Mouse (Mus musculus) ES-E14 (cell line): ENCODE results near the gene Tpmt. TPM values are rescaled to one million over a fixed set of nuclear protein-coding genes. Genes with fewer than 3 reads are reported as not detected.

Source experiments
- DNase-seq: peaks from one replicate; pipeline ENCODE4 v3.0.0-alpha.2; 2013; ENCODE audit warnings: low read depth, low spot score
- H3K27ac ChIP-seq: 2 replicates; pipeline ENCODE4 v1.5.1; 2012; ENCODE audit warnings: low read depth, mild to moderate bottlenecking, low read length, moderate library complexity, mixed read lengths; ENCODE audit not compliant: poor library complexity, insufficient read depth, severe bottlenecking
- H3K36me3 ChIP-seq: 2 replicates; pipeline ENCODE4 v1.6.1; 2012; ENCODE audit warnings: mild to moderate bottlenecking, low read length, moderate library complexity, mixed read lengths; ENCODE audit not compliant: control insufficient read depth, poor library complexity, insufficient read depth, severe bottlenecking
- H3K4me1 ChIP-seq, 2 experiments: fragments of 150-350 bp in 1 of 2; sonication (generic) in 1 of 2; 2 replicates each; pipeline ENCODE4 v1.6.1; 2012; ENCODE audit warnings: low read length in 2 of 2, mild to moderate bottlenecking in 1 of 2, mixed read lengths in 1 of 2; ENCODE audit not compliant: control insufficient read depth in 2 of 2, insufficient read depth in 2 of 2, poor library complexity in 1 of 2
- H3K4me3 ChIP-seq, 2 experiments: fragments of 150-350 bp in 1 of 2; sonication (generic) in 1 of 2; 2 replicates each; pipeline ENCODE4 v1.5.1; 2012; ENCODE audit warnings: low read length in 2 of 2, low read depth in 1 of 2, mild to moderate bottlenecking in 1 of 2, mixed read lengths in 1 of 2; ENCODE audit not compliant: insufficient read depth in 1 of 2, poor library complexity in 1 of 2, severe bottlenecking in 1 of 2
- H3K9ac ChIP-seq: 2 replicates; pipeline ENCODE4 v1.6.1; 2012; ENCODE audit warnings: low read depth, mild to moderate bottlenecking, low read length, mixed read lengths; ENCODE audit not compliant: poor library complexity, insufficient read depth, severe bottlenecking
- H3K9me3 ChIP-seq: fragments of 150-350 bp; sonication (generic); 2 replicates; pipeline ENCODE4 v1.6.1; 2012; ENCODE audit warnings: low read depth, mild to moderate bottlenecking, low read length; ENCODE audit not compliant: control insufficient read depth, insufficient read depth
- CHD2 ChIP-seq: IDR thresholded peaks from 2 replicates; pipeline ENCODE4 v1.6.1; 2014; ENCODE audit warnings: mild to moderate bottlenecking, low read depth, low read length, inconsistent platforms
- HCFC1 ChIP-seq: IDR thresholded peaks from 2 replicates; pipeline ENCODE4 v1.6.1; 2012; ENCODE audit warnings: low read length, inconsistent platforms, borderline replicate concordance; ENCODE audit not compliant: insufficient read depth
- MAFK ChIP-seq: IDR thresholded peaks from 2 replicates; pipeline ENCODE4 v1.6.1; 2014; ENCODE audit warnings: mild to moderate bottlenecking, low read depth, low read length, inconsistent platforms; ENCODE audit not compliant: insufficient read depth
- ZC3H11A ChIP-seq: IDR thresholded peaks from 2 replicates; pipeline ENCODE4 v1.6.1; 2012; ENCODE audit warnings: low read depth, mild to moderate bottlenecking, inconsistent platforms, low read length, borderline replicate concordance
- ZNF384 ChIP-seq: IDR thresholded peaks from 2 replicates; pipeline ENCODE4 v1.6.1; 2012; ENCODE audit warnings: low read depth, low read length, inconsistent platforms
- in situ Hi-C, 2 experiments: fragments of 600-800 bp; cut with MboI; formaldehyde crosslinking; loops; one replicate each; pipeline ENCODE4 v1.15.1; 2025; ENCODE audit warnings: low sequenced_read_pairs in 2 of 2, inconsistent platforms in 1 of 2; ENCODE audit not compliant: unreplicated experiment in 2 of 2
- total RNA-seq: library from RNA; depleted of rRNA; stranded (reverse); fragments of 300-350 nt; gene quantifications from 2 replicates; pipeline ENCODE4 v1.2.3, GENCODE M21; 2012; rRNA removed

Gene Tpmt
- 3.6 and 5.9 TPM in 2 replicates for total RNA-seq

DNA sequence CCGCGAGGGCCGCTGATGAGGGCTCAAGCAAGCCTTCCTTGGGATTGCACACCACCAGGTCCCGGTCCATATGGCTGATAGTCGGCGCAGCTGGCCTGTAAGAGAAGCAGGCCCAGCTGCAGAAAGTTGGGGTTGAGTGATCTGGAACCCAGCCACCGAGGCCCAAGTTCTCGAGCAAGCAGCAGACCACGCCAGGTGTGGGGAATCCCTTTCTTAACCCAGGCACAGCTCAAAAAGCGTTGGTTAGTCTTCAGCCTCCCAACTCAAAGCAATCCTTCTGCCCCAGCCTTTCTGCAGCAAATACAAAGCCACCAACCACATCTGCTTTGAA lies at the start of gene Tpmt:
Gene Tpmt, minus strand, starts transcription at position 121 of the 331 bp plus-strand sequence.
- TF ChIP-seq MAFK (no peak), CHD2 (no peak), ZNF384 (no peak), ZC3H11A (no peak), HCFC1 (no peak)

DNA sequence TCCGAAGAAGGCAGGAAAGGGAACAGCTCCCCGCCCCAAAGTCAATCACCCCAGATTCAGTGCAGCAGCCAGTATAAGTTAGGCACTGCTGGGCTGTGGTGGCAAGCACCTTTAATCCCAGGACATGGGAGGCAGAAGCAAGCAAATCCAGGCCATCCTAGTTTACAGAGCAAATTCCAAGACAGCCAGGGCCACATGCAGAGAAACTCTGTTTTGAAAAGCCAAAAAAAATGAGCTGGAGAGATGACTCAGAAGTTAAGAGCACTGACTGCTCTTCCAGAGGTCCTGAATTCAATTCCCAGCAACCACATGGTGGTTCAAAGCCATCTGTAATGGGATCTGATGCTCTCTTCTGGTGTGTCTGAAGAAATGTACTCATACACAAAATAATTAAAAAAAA lies 49.3 kb upstream of the Tpmt start:
- H3K36me3 ChIP-seq, result peaks cover 22% of the 10 kb centered on the region
- DNase-seq, result no peak
- no peak overlapping the region for H3K9ac ChIP-seq
- H3K4me1 ChIP-seq, result no peaks in the 10 kb centered on the region
- no peak overlapping the region for H3K4me3 ChIP-seq
- H3K9me3 ChIP-seq, result no peaks in the 10 kb centered on the region
- TF ChIP-seq HCFC1 (no peak), ZC3H11A (no peak), MAFK (no peak), ZNF384 (no peak), CHD2 (no peak)
- in situ Hi-C loops, result no loop called here
- H3K27ac ChIP-seq, result no peak overlapping the region

More for the DNA sequence above, at the start of gene Tpmt:
- H3K4me1 ChIP-seq, result peaks cover 0 to 3% of the 10 kb centered on the region in 2 experiments; a peak in 1 of 4 replicates
- peak within 1 kb of the TSS; percentile 81 to 96 for H3K4me3 ChIP-seq
- H3K36me3 ChIP-seq, result no peaks in the 10 kb centered on the region
- DNase-seq, result no peak
- in situ Hi-C loops, result no loop called here
- H3K9ac ChIP-seq, result peak within 1 kb of the TSS; percentile 73
- no peaks in the 10 kb centered on the region for H3K9me3 ChIP-seq
- H3K27ac ChIP-seq, result no peak within 1 kb of the TSS

- Histone ChIP-seq H3K4me1 (no peaks in the 10 kb centered on the region), H3K27ac (no peak overlapping the region), H3K9me3 (no peaks in the 10 kb centered on the region), H3K36me3 (peaks cover 17% of the 10 kb centered on the region), H3K9ac (no peak overlapping the region), H3K4me3 (no peak overlapping the region)
- DNase-seq, result no peak
- in situ Hi-C loops, result no loop called here
- TF ChIP-seq ZNF384 (no peak), ZC3H11A (no peak), MAFK (no peak), HCFC1 (no peak)
Measured at GRCm38 (mm10) chr13:47089271-47089670, 44.7 kb upstream of the Tpmt start.

DNA sequence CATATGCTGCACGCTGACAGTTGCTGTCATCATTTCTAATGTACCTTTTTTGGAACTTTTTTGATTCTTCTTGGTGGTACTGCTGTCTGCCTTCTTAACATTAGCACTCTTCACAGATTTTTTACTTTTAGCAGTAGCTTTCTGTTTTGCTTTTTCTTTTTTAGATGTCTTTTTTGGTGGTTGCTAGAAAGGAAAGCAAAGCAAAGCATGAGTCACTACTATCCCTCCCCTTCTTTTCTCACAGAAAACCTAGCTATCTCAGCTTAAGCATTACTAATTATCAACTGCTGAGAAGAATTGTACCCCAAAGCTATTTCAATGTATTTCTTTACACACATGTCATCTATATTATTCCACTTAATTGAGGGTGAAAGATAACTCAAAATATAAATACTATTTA lies 43.9 kb upstream of the Tpmt start:
- TF ChIP-seq ZC3H11A (no peak), ZNF384 (no peak), HCFC1 (no peak), MAFK (no peak), CHD2 (no peak)
- DNase-seq, result no peak
- Histone ChIP-seq H3K4me3 (no peak overlapping the region), H3K9me3 (no peaks in the 10 kb centered on the region), H3K27ac (no peak overlapping the region), H3K9ac (no peak overlapping the region), H3K36me3 (peaks cover 13% of the 10 kb centered on the region; the same call in 1 of the 2 replicates), H3K4me1 (no peaks in the 10 kb centered on the region)
- in situ Hi-C loops, result no loop called here

DNA sequence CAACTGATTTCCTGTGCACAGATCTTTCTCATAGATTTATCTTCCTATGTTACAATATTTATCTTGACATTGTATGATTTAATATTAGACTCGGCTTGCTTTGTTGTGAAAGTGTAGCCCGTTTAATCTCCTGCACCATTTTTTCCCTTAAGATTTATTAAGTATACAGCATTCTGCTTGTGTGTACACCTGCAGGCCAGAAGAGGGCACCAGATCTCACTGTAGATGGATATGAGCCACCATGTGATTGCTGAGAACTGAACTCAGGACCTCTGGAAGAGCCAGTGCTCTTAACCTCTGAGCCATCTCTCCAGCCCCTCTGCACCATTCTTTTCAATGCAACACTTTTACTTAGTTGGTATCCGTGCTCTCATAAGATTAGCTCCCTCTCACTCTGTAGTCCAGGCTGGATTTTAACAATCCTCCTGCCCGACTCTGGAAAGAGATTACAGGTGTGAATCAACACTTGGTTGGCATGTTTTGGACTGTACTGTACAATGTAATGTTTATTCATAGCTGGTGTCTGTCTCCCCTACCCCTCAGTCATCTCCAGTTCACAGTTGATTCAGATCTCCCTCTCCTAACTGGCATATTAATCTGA lies 36.5 kb upstream of the Tpmt start:
- Histone ChIP-seq H3K9me3 (no peaks in the 10 kb centered on the region), H3K4me3 (no peak overlapping the region), H3K4me1 (no peaks in the 10 kb centered on the region), H3K27ac (no peak overlapping the region), H3K36me3 (peaks cover 4% of the 10 kb centered on the region), H3K9ac (no peak overlapping the region)
- DNase-seq, result no peak
- in situ Hi-C loops, result no loop called here
- TF ChIP-seq HCFC1, result no peak
- peak; percentile 35; the same call in 1 of the 2 replicates for TF ChIP-seq ZC3H11A
